Mouse (Mus musculus): ENCODE results near the gene Gar1. TPM values are rescaled to one million over a fixed set of nuclear protein-coding genes. Genes with fewer than 3 reads are reported as not detected.

Gar1 gene
- polyA plus RNA-seq, 1 experiment from 2014 or later: 62.5 TPM

GRCm38 (mm10) chr3:129862592-129862991, 31.4 kb upstream of the Gar1 start:
- 76% methylated on average over 2 of the region's 2 CpGs for WGBS

GRCm38 (mm10) chr3:129846846-129847245, 15.7 kb upstream of the Gar1 start:
- Histone ChIP-seq H3K4me2 (ENCODE audit: low read length) (no peak overlapping the region), H3K36me3 (ENCODE audit: insufficient read depth, low read length) (no peaks in the 10 kb centered on the region), H3K27me3 (ENCODE audit: insufficient read depth, low read length) (no peaks in the 10 kb centered on the region), H3K9ac (ENCODE audit: low read depth, low read length) (no peak overlapping the region), H3K9me3 (replicated peaks; ENCODE audit: low read length) (no peaks in the 10 kb centered on the region), H3K27ac (no peak overlapping the region), H3K4me3 (replicated peaks; ENCODE audit: low read depth, low read length) (no peak overlapping the region), H3K4me1 (replicated peaks; ENCODE audit: insufficient read depth, low read length) (no peaks in the 10 kb centered on the region)
- no peak for DNase-seq (ENCODE audit: low spot score)
- ATAC-seq (replicated peaks; ENCODE audit: low FRiP score, low read depth): no peak; the same call in 1 of the 2 replicates
- no peak for TF ChIP-seq CTCF (IDR thresholded peaks at IDR 0.05; ENCODE audit: low read depth)
- WGBS: 76% methylated on average over 7 of the region's 7 CpGs

More at GRCm38 (mm10) chr3:129862592-129862991, 31.4 kb upstream of the Gar1 start:
- Histone ChIP-seq H3K27ac (no peak overlapping the region), H3K36me3 (ENCODE audit: insufficient read depth, low read length) (no peaks in the 10 kb centered on the region), H3K4me3 (replicated peaks; ENCODE audit: low read depth, low read length) (no peak overlapping the region), H3K4me2 (ENCODE audit: low read length) (no peak overlapping the region), H3K9ac (ENCODE audit: low read depth, low read length) (no peak overlapping the region), H3K4me1 (replicated peaks; ENCODE audit: insufficient read depth, low read length) (no peaks in the 10 kb centered on the region), H3K9me3 (replicated peaks; ENCODE audit: low read length) (no peaks in the 10 kb centered on the region), H3K27me3 (ENCODE audit: insufficient read depth, low read length) (no peaks in the 10 kb centered on the region)
- TF ChIP-seq CTCF (IDR thresholded peaks at IDR 0.05; ENCODE audit: low read depth): no peak
- ATAC-seq (replicated peaks; ENCODE audit: low FRiP score, low read depth) (no peak), DNase-seq (ENCODE audit: low spot score) (no peak)

GRCm38 (mm10) chr3:129845868-129846267, 14.7 kb upstream of the Gar1 start:
- H3K36me3 ChIP-seq (ENCODE audit: insufficient read depth, low read length): no peaks in the 10 kb centered on the region
- WGBS: 81% methylated on average over 2 of the region's 2 CpGs

GRCm38 (mm10) chr3:129838017-129838416, 6.8 kb upstream of the Gar1 start:
- no peaks in the 10 kb centered on the region for H3K4me1 ChIP-seq (replicated peaks; ENCODE audit: insufficient read depth, low read length)
- no peak for TF ChIP-seq CTCF (IDR thresholded peaks at IDR 0.05; ENCODE audit: low read depth)
- DNase-seq (ENCODE audit: low spot score) (no peak), ATAC-seq (replicated peaks; ENCODE audit: low FRiP score, low read depth) (no peak)
- WGBS: 56% methylated on average over 6 of the region's 7 CpGs
- no peaks in the 10 kb centered on the region for H3K36me3 ChIP-seq (ENCODE audit: insufficient read depth, low read length)
- H3K27ac ChIP-seq: no peak overlapping the region
- H3K9ac ChIP-seq (ENCODE audit: low read depth, low read length): no peak overlapping the region
- H3K4me2 ChIP-seq (ENCODE audit: low read length): no peak overlapping the region
- no peak overlapping the region for H3K4me3 ChIP-seq (replicated peaks; ENCODE audit: low read depth, low read length)
- no peaks in the 10 kb centered on the region for H3K9me3 ChIP-seq (replicated peaks; ENCODE audit: low read length)
- H3K27me3 ChIP-seq (ENCODE audit: insufficient read depth, low read length): no peaks in the 10 kb centered on the region

More at GRCm38 (mm10) chr3:129845868-129846267, 14.7 kb upstream of the Gar1 start:
- H3K9me3 ChIP-seq (replicated peaks; ENCODE audit: low read length): no peaks in the 10 kb centered on the region
- no peak for DNase-seq (ENCODE audit: low spot score)
- H3K4me2 ChIP-seq (ENCODE audit: low read length): no peak overlapping the region
- no peak overlapping the region for H3K27ac ChIP-seq
- no peaks in the 10 kb centered on the region for H3K27me3 ChIP-seq (ENCODE audit: insufficient read depth, low read length)
- H3K4me3 ChIP-seq (replicated peaks; ENCODE audit: low read depth, low read length): no peak overlapping the region
- H3K4me1 ChIP-seq (replicated peaks; ENCODE audit: insufficient read depth, low read length): no peaks in the 10 kb centered on the region
- H3K9ac ChIP-seq (ENCODE audit: low read depth, low read length): no peak overlapping the region
- no peak for TF ChIP-seq CTCF (IDR thresholded peaks at IDR 0.05; ENCODE audit: low read depth)
- ATAC-seq (replicated peaks; ENCODE audit: low FRiP score, low read depth): no peak

GRCm38 (mm10) chr3:129836965-129837364, 5.8 kb upstream of the Gar1 start:
- no peak overlapping the region for H3K27ac ChIP-seq
- no peak overlapping the region for H3K4me2 ChIP-seq (ENCODE audit: low read length)
- H3K4me1 ChIP-seq (replicated peaks; ENCODE audit: insufficient read depth, low read length): no peaks in the 10 kb centered on the region
- H3K27me3 ChIP-seq (ENCODE audit: insufficient read depth, low read length): no peaks in the 10 kb centered on the region
- WGBS: 70% methylated on average over 6 of the region's 6 CpGs
- no peak overlapping the region for H3K9ac ChIP-seq (ENCODE audit: low read depth, low read length)
- no peaks in the 10 kb centered on the region for H3K36me3 ChIP-seq (ENCODE audit: insufficient read depth, low read length)
- TF ChIP-seq CTCF (IDR thresholded peaks at IDR 0.05; ENCODE audit: low read depth): no peak
- ATAC-seq (replicated peaks; ENCODE audit: low FRiP score, low read depth) (no peak), DNase-seq (ENCODE audit: low spot score) (no peak)
- no peak overlapping the region for H3K4me3 ChIP-seq (replicated peaks; ENCODE audit: low read depth, low read length)
- no peaks in the 10 kb centered on the region for H3K9me3 ChIP-seq (replicated peaks; ENCODE audit: low read length)

GRCm38 (mm10) chr3:129836051-129836697, 5.0 kb upstream of the Gar1 start:
- ATAC-seq (replicated peaks; ENCODE audit: low FRiP score, low read depth) (peak; percentile 92), DNase-seq (ENCODE audit: low spot score) (peak; percentile 94)
- Histone ChIP-seq H3K9me3 (replicated peaks; ENCODE audit: low read length) (no peaks in the 10 kb centered on the region), H3K27me3 (ENCODE audit: insufficient read depth, low read length) (no peaks in the 10 kb centered on the region), H3K4me2 (ENCODE audit: low read length) (peak overlapping the region; percentile 42), H3K4me3 (replicated peaks; ENCODE audit: low read depth, low read length) (no peak overlapping the region), H3K36me3 (ENCODE audit: insufficient read depth, low read length) (no peaks in the 10 kb centered on the region), H3K9ac (ENCODE audit: low read depth, low read length) (no peak overlapping the region), H3K4me1 (replicated peaks; ENCODE audit: insufficient read depth, low read length) (no peaks in the 10 kb centered on the region), H3K27ac (peak overlapping the region; percentile 88)
- peak; percentile 34 for TF ChIP-seq CTCF (IDR thresholded peaks at IDR 0.05; ENCODE audit: low read depth)
- 12% methylated on average over 11 of the region's 11 CpGs for WGBS

Measured in kidney, postnatal 0 days (tissue).